Mouse (Mus musculus) heart, postnatal 0 days (tissue): ENCODE measurements around the gene Gm44579. TPM values are rescaled to one million over a fixed set of nuclear protein-coding genes. Genes with fewer than 3 reads are reported as not detected.

Experiments used
- ATAC-seq: fragments of 200-750 bp; cut with Nextera tagmentation; 2 replicates; pipeline ENCODE4 v1.8.0; 2017; ENCODE audit warnings: low read depth, moderate number of reproducible peaks, moderate library complexity; ENCODE audit not compliant: insufficient read depth
- DNase-seq: peaks from one replicate; pipeline ENCODE4 v3.0.0-alpha.2; 2016; ENCODE audit warnings: low spot score
- H3K27ac ChIP-seq: fragments of 300-500 bp; sonication (generic); 2 replicates; pipeline ENCODE4 v1.5.1; 2014; ENCODE audit warnings: low read depth, mild to moderate bottlenecking
- H3K27me3 ChIP-seq: fragments of 300-500 bp; sonication (generic); 2 replicates; pipeline ENCODE4 v1.6.1; 2014; ENCODE audit warnings: low read length, mixed read lengths; ENCODE audit not compliant: control insufficient read depth, insufficient read depth
- H3K36me3 ChIP-seq: fragments of 300-500 bp; sonication (generic); replicated peaks from 2 replicates; pipeline ENCODE4 v1.6.1; 2014; ENCODE audit warnings: low read length, mixed read lengths; ENCODE audit not compliant: control insufficient read depth, insufficient read depth
- H3K4me1 ChIP-seq: fragments of 300-500 bp; sonication (generic); 2 replicates; pipeline ENCODE4 v1.6.1; 2014; ENCODE audit warnings: antibody characterized with exemption; ENCODE audit not compliant: control insufficient read depth, insufficient read depth
- H3K4me2 ChIP-seq: fragments of 300-500 bp; sonication (generic); 2 replicates; pipeline ENCODE4 v1.6.1; 2014; ENCODE audit warnings: low read depth, mild to moderate bottlenecking, low read length, moderate library complexity
- H3K4me3 ChIP-seq: fragments of 300-500 bp; sonication (generic); 2 replicates; pipeline ENCODE4 v1.5.1; 2014; ENCODE audit warnings: low read depth, low read length
- H3K9ac ChIP-seq: fragments of 300-500 bp; sonication (generic); replicated peaks from 2 replicates; pipeline ENCODE4 v1.6.1; 2014; ENCODE audit warnings: low read depth, low read length, mixed read lengths
- H3K9me3 ChIP-seq: fragments of 300-500 bp; sonication (generic); replicated peaks from 2 replicates; pipeline ENCODE4 v1.6.1; 2016; ENCODE audit warnings: low read length; ENCODE audit not compliant: control insufficient read depth
- CTCF ChIP-seq: IDR thresholded peaks from 2 replicates; pipeline ENCODE4 v1.5.1; 2016; ENCODE audit warnings: antibody characterized with exemption, control low read depth, low read depth
- EP300 ChIP-seq: IDR thresholded peaks from 2 replicates; pipeline ENCODE4 v1.6.1; 2016; ENCODE audit warnings: antibody characterized with exemption, low read depth
- WGBS: fragments of 180-500 bp; shearing (Covaris S2); extraction: QIAGEN DNeasy Blood & Tissue Kit; methylation state at CpG from one replicate; pipeline ENCODE4 v1.1.7; 2014; 5-methylcytosine and 5-hydroxymethylcytosine counted together
- polyA plus RNA-seq: library from polyadenylated mRNA; unstranded; fragments of >200 nt; fragmentation: Nextera tagmentation; extraction: Ambion mirVana; gene quantifications from 2 replicates; pipeline ENCODE4 v1.2.1, GENCODE M21; 2015
- total RNA-seq: library from RNA; depleted of rRNA; stranded (reverse); fragments of >200 nt; gene quantifications from 2 replicates; pipeline ENCODE4 v1.2.3, GENCODE M21; 2014; ENCODE audit warnings: low replicate concordance

Gm44579 gene
- total and polyA plus RNA-seq, 2 experiments from 2014 or later: not detected

DNA sequence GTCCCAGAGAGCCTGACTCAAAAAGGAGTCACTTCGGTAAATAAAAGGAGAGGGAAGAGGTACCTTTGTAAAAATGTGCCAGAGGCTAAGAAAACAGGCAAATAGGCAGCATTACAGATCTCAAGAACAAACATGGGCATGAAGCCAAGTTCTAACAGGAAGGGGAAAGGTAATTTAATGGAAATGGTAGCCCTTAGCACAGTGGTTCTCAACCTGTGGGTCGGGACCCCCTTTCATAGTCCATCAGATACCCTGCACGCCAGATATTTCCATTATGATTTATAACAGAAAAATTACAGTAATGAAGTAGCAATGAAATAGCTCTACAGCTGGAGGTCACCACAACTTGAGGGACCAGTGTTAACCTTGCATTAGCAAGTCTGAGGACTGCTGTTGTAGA lies 43.5 kb downstream of the Gm44579 start:
- no peak for ATAC-seq
- Histone ChIP-seq H3K27ac (no peak overlapping the region), H3K9me3 (no peaks in the 10 kb centered on the region), H3K4me3 (no peak overlapping the region), H3K4me2 (no peak overlapping the region), H3K9ac (no peak overlapping the region), H3K36me3 (no peaks in the 10 kb centered on the region), H3K4me1 (0 out of 2 replicates have a peak, but pooled peaks cover 8% of the 10 kb centered on the region), H3K27me3 (no peaks in the 10 kb centered on the region)
- DNase-seq: no peak
- WGBS: 66% methylated on average over 3 of the region's 3 CpGs
- TF ChIP-seq CTCF: no peak
- no peak for TF ChIP-seq EP300

DNA sequence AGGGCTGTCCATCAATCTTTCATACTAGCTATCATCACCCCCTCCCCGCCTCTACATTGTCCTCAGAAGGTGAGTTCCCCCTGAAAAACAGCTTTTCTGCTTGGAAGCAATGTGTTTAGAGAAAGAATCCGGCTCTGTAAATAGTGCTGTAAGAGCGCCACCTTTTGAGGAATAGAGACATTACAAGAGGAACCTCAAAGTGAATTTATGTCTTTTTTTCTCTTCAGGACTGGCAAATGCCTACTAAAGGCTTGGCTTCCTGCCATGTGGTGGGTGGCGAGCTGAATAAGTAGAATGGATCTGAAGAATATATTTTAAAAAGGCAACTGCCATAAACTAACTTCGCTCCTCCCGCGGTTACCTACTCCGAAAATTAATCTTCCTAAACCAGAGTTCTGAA lies 47.0 kb downstream of the Gm44579 start:
- DNase-seq (peak; percentile 55), ATAC-seq (no peak)
- Histone ChIP-seq H3K4me2 (no peak overlapping the region), H3K9me3 (no peaks in the 10 kb centered on the region), H3K9ac (no peak overlapping the region), H3K4me1 (no peaks in the 10 kb centered on the region), H3K27me3 (peaks cover 12% of the 10 kb centered on the region), H3K36me3 (no peaks in the 10 kb centered on the region), H3K4me3 (no peak overlapping the region), H3K27ac (no peak overlapping the region)
- TF ChIP-seq EP300: no peak
- peak; percentile 68 for TF ChIP-seq CTCF
- WGBS: 41% methylated on average over 8 of the region's 8 CpGs

DNA sequence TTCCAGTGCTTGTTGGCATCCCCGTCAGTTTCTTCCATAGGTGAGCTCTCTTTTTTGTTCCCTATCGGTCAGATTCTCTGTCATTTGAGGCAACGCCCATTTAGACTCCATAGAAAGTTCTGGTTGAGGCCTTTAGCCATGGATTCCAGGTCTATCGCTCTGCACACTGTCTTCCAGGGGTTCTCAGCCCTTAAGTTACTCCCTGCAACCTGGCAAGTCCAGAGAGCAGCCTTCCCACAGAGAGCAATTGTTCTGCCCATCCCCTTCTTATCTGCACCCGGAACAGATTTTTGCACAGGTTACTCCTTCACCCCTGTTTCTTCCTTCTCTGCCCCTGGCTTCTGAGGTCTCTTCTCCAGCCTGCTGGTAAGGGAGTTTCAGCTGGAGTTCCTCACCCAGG lies 48.7 kb downstream of the Gm44579 start:
- H3K36me3 ChIP-seq: no peaks in the 10 kb centered on the region
- no peak for TF ChIP-seq CTCF
- H3K9ac ChIP-seq: no peak overlapping the region
- no peak overlapping the region for H3K4me3 ChIP-seq
- no peak for ATAC-seq
- no peak overlapping the region for H3K27ac ChIP-seq
- no peak for DNase-seq
- peaks cover 29% of the 10 kb centered on the region for H3K27me3 ChIP-seq
- H3K4me2 ChIP-seq: no peak overlapping the region
- H3K4me1 ChIP-seq: no peaks in the 10 kb centered on the region; the same call in 1 of the 2 replicates
- H3K9me3 ChIP-seq: no peaks in the 10 kb centered on the region
- 79% methylated on average over 5 of the region's 5 CpGs for WGBS

DNA sequence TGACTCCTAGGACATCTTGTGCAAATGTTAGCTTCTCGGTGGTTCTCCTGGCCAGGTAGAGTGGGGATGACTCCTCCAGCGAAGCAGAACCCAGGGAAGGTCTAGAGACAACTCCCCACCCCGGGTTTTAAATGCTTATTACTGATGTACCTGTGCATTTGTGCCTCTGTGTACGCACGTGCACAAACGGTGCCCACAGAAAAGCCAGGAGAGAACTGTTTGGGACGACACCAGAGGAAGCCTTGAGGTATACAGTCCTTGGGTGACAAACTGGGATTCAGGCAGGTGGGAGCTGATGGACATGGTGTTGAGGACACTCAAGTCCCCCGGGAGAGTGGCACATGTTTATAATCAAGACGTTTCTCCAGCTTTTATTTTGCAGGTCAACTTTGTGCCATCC lies 49.9 kb downstream of the Gm44579 start:
- WGBS: 72% methylated on average over 9 of the region's 9 CpGs
- peaks cover 37% of the 10 kb centered on the region for H3K27me3 ChIP-seq
- no peak overlapping the region for H3K27ac ChIP-seq
- no peaks in the 10 kb centered on the region for H3K36me3 ChIP-seq
- no peak overlapping the region for H3K4me3 ChIP-seq
- H3K9ac ChIP-seq: no peak overlapping the region
- ATAC-seq (no peak), DNase-seq (no peak)
- no peak for TF ChIP-seq EP300
- no peak for TF ChIP-seq CTCF
- no peaks in the 10 kb centered on the region for H3K9me3 ChIP-seq
- H3K4me1 ChIP-seq: peaks cover 5% of the 10 kb centered on the region
- no peak overlapping the region for H3K4me2 ChIP-seq

DNA sequence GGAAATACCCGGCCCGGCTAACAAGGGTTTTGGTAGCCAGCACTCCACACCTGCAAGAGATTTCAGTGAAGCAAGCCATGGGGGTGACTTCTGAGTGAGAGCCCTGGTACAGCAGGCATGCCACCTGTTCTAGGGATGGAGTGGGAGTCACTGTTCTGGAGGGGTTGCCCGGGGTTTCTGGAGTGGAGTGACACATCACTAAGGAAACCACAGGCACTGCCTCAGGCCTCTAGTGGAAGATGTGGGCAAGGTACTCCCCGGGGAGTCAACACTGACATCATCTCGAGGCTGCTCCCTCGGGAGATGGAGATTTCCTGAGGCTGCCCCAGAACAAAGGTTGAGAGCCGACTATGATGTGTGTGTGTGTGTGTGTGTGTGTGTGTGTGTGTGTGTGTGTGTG lies 50.4 kb downstream of the Gm44579 start:
- Histone ChIP-seq H3K27me3 (peaks cover 43% of the 10 kb centered on the region), H3K27ac (no peak overlapping the region), H3K9ac (no peak overlapping the region), H3K4me1 (peaks cover 5% of the 10 kb centered on the region), H3K4me2 (no peak overlapping the region), H3K36me3 (no peaks in the 10 kb centered on the region), H3K4me3 (no peak overlapping the region), H3K9me3 (no peaks in the 10 kb centered on the region)
- ATAC-seq (no peak), DNase-seq (no peak)
- no peak for TF ChIP-seq EP300
- TF ChIP-seq CTCF: no peak
- WGBS: 37% methylated on average over 7 of the region's 7 CpGs

DNA sequence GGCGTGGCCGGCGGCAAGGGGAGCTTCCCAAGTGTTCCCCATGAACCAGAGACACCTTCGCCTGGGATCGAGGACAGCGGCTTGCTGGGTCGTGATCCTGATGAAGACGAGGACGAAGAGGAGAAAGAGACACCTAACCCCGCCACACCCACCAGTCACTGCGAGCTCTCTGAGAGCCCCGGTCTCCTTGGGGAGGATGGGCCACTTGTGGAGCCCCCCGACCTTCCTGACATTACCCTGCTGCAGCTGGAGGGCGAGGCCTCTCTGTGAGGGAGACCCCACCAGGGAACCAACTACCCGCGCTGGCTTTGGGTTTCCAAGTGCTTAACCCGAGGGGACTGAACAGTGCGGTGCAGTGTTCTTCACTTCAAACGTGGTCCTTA lies 52.2 kb downstream of the Gm44579 start:
- no peak overlapping the region; the same call in 1 of the 2 replicates for H3K9ac ChIP-seq
- H3K27me3 ChIP-seq: peaks cover 44% of the 10 kb centered on the region
- DNase-seq: no peak
- TF ChIP-seq EP300: no peak
- no peak for TF ChIP-seq CTCF
- no peak overlapping the region for H3K4me3 ChIP-seq
- H3K36me3 ChIP-seq: no peaks in the 10 kb centered on the region
- H3K4me1 ChIP-seq: peaks cover 5% of the 10 kb centered on the region
- H3K4me2 ChIP-seq: peak overlapping the region; percentile 72
- 17% methylated on average over 19 of the region's 19 CpGs for WGBS
- H3K9me3 ChIP-seq: no peaks in the 10 kb centered on the region
- no peak for ATAC-seq
- H3K27ac ChIP-seq: no peak overlapping the region
